In genomic region chr12:32015268-32015769, GRCm38 (mm10) we compare ENCODE assay signal across 8 mouse cellular contexts. TPM values are rescaled to one million over a fixed set of nuclear protein-coding genes. Genes with fewer than 3 reads are reported as not detected.
A peak's percentile ranks its signal among the peaks of the same experiment; 100 is the strongest.
DNase-seq lines count a peak whose midpoint lies in the region; ATAC-seq lines count a peak whose summit lies in the region.
"Had no signal": no experiment of that assay in that cellular context is flagged by ENCODE, and none has a peak within 500 bp of the region (broad histone marks: within the 10 kb centered on the region; RNA-seq: fewer than 3 reads in every experiment).

No protein-coding gene starts in this region.

- no peaks in the 10 kb centered on the region for H3K27me3 ChIP-seq in embryonic facial prominence, embryonic 13.5 days
- H3K27me3 ChIP-seq in intestine, embryonic 15.5 days (replicated peaks), result no peaks in the 10 kb centered on the region

- peak; percentile 29 for DNase-seq in thymus, postnatal 0 days (ENCODE audit: low spot score)
- DNase-seq in thymus, postnatal 25 days, result no peak
- no peak for DNase-seq in layer of hippocampus, postnatal 36 days
- no peak for DNase-seq in adrenal gland, postnatal 25 days
- DNase-seq: kidney, adult 8-10 months had no signal

- ATAC-seq in embryonic facial prominence, embryonic 13.5 days (ENCODE audit: insufficient number of reproducible peaks, insufficient read depth, low FRiP score, low TSS enrichment, low read depth), result peak; percentile 69; the same call in 1 of the 2 replicates
- peak; percentile 19; the same call in 1 of the 2 replicates for ATAC-seq in megakaryocyte, adult 5-6 weeks (ENCODE audit: poor library complexity, severe bottlenecking)
- ATAC-seq in intestine, embryonic 15.5 days, result no peak

- peaks cover 10% of the 10 kb centered on the region for H3K4me1 ChIP-seq in embryonic facial prominence, embryonic 13.5 days
- H3K4me1 ChIP-seq in intestine, embryonic 15.5 days (replicated peaks), result peaks cover 18% of the 10 kb centered on the region

- 0 out of 2 replicates have a peak overlapping the region, but pooled peaks have one; percentile 11 for H3K27ac ChIP-seq in embryonic facial prominence, embryonic 13.5 days
- no peak overlapping the region for H3K27ac ChIP-seq in intestine, embryonic 15.5 days

- no peak overlapping the region for H3K4me3 ChIP-seq in embryonic facial prominence, embryonic 13.5 days
- no peak overlapping the region for H3K4me3 ChIP-seq in intestine, embryonic 15.5 days (replicated peaks)

- no peak overlapping the region for H3K4me2 ChIP-seq in embryonic facial prominence, embryonic 13.5 days
- no peak overlapping the region for H3K4me2 ChIP-seq in intestine, embryonic 15.5 days (replicated peaks)

- WGBS in embryonic facial prominence, embryonic 13.5 days, result 27% methylated on average over 6 of the region's 6 CpGs
- 45% methylated on average over 6 of the region's 6 CpGs for whole genome bisulfite sequencing in intestine, embryonic 15.5 days

- peaks cover 4% of the 10 kb centered on the region for H3K9me3 ChIP-seq in embryonic facial prominence, embryonic 13.5 days
- H3K9me3 ChIP-seq in intestine, embryonic 15.5 days, result no peaks in the 10 kb centered on the region

- peaks cover 2% of the 10 kb centered on the region; the same call in 1 of the 2 replicates for H3K36me3 ChIP-seq in embryonic facial prominence, embryonic 13.5 days
- no peaks in the 10 kb centered on the region for H3K36me3 ChIP-seq in intestine, embryonic 15.5 days

- H3K9ac ChIP-seq in embryonic facial prominence, embryonic 13.5 days, result no peak overlapping the region
- no peak overlapping the region for H3K9ac ChIP-seq in intestine, embryonic 15.5 days

RNA-seq across cellular contexts. Expression of gene Prkar2b, which starts 45.8 kb away (rescaled TPM):
- 11.8 and 13.2 TPM in 2 replicates for polyA plus RNA-seq in thymus, postnatal 0 days (2015; fragmentation: Nextera tagmentation; extraction: Ambion mirVana)
- 37.3 and 38.1 TPM in 2 replicates for polyA plus RNA-seq in embryonic facial prominence, embryonic 13.5 days (2015; fragmentation: Nextera tagmentation; extraction: Ambion mirVana)
- total RNA-seq in megakaryocyte, adult 5-6 weeks (2015), result 41.4 and 43.6 TPM in 2 replicates
- total RNA-seq in megakaryocyte, adult 5-6 weeks (2017), result 36.2 and 45.2 TPM in 2 replicates
- total RNA-seq in layer of hippocampus, postnatal 36 days (2021), result 10 to 100 TPM; 33.3 to 36.6 TPM
- 295 and 386 TPM in 2 replicates for total RNA-seq in adrenal gland, postnatal 25 days (2021)
- polyA plus RNA-seq in intestine, embryonic 15.5 days (2015; fragmentation: Nextera tagmentation; extraction: Ambion mirVana), result 17.0 and 17.9 TPM in 2 replicates
